Mouse (Mus musculus) induced T-regulatory cell, adult 2 months (primary cell): ENCODE results near the gene Gm11034.

Source experiments
- DNase-seq: peaks from one replicate; pipeline ENCODE4 v3.0.0-alpha.2; 2012; ENCODE audit warnings: low read depth

Gm11034 gene

DNA sequence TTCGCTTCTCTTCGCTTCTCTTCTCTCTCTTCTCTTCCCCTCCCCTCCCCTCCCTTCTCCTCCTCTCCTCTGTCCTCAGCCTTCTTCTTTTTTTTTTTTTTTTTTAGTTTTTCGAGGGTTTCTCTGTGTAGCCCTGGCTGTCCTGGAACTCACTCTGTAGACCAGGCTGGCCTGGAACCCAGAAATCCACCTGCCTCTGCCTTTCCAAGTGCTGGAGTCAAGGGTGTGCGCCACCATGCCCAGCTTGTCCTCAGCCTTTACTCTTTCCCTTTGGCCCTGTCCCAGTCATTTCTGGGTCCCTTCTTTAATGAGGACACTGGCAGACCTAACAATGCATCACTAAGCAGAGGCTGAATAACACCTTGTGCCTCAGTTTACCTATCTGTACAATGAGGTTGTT, at the start of gene Gm11034:
Gene Gm11034 (minus strand): TSS at position 101 of the 400 bp plus-strand sequence.
- DNase-seq, result no peak

GRCm38 (mm10) chr8:72262756-72263155, 49.3 kb upstream of the Gm11034 start:
- no peak for DNase-seq

DNA sequence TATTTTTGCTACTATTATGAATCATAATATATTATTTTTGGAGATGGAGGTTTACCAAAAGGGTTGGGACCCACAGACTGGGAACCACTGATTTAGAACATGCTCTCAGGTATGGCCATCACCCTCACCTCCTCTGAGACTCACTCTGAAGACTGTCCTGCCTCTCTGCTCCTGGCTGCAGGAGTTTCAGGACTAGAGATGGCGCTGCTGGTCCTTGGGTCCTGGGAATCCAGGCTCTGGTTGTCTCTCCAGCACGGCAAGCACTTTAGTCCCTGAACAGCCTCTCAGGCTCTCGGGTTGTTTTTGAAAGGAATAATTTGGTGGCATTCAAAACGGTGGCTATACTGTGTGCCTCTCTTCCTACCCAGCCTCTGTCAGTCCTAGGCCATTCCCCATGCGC, 48.4 kb upstream of the Gm11034 start:
- no peak for DNase-seq

GRCm38 (mm10) chr8:72261431-72261830, 48.0 kb upstream of the Gm11034 start:
- no peak for DNase-seq

DNA sequence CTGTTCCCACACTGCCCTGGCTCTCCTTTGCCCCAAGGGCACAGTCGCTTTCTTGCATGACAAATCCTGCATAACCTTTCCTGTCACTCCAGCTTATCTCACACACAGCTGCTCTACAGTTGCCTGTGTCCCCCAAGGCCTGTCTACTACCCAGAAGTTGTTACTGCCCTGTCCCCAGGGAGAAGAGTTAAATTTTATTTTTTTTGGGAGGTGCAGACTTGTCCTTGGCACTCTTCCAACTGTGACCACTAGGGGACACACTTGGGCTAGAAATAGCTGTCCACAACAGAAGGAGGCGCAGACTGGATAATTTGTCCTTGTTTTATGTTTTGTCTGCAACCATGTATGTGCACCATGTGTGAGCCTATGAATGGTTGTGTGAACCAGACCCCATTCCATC, 47.6 kb upstream of the Gm11034 start:
- DNase-seq, result peak; percentile 92

DNA sequence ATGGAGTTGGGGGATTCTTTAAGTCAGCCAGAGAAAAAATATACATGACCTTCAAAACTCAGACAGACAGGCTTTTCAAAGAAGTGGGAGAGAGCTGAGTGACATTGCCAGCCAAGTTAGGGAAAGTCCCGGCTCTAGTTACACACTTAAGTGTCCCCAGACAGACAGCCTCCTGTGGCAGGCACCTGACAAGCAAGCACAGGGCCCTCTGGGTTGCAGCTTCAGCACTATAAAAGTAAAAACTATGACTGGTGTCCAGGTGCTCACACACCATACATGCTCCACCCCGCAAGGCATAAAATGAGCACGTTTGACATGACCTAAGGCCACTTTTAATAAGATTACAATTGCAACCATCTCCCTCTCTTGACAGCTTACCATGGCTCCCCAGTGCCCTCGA, 47.1 kb upstream of the Gm11034 start:
- DNase-seq, result peak; percentile 75

DNA sequence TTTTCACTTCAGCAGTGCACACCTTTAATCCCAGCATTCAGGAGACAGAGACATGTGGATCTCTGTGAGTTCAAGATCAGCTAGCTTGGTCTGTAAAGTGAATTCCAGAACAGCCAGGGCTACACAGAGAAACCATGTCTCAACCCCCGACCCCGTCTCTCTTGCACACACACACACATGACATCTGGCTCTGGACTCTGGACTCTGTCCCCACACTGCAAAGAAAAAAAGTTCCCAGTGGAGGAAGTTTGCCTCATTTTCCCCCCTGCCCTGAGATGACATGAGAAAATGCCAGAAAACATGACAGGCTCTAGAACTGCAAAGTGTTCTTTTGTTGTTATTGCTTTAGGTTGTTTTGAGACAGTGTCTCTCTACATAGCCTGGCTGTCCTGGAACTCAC, 46.4 kb upstream of the Gm11034 start:
- DNase-seq, result no peak

DNA sequence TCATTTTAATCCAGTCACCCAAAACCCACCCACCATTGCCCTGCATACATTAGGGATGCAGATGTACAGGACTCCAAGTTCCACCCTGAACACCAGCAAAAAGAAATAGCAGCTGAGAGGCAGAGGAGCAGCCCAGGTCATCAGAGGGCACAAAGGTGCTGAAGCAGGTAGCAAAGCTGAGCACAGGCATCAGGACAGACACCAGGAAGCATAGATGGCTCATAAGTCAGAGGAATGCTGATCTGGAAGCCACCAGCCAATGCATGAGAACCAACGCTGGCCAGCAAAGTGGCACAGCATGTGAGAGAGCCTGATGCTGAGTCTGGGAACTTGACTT, 44.4 kb upstream of the Gm11034 start:
- no peak for DNase-seq

DNA sequence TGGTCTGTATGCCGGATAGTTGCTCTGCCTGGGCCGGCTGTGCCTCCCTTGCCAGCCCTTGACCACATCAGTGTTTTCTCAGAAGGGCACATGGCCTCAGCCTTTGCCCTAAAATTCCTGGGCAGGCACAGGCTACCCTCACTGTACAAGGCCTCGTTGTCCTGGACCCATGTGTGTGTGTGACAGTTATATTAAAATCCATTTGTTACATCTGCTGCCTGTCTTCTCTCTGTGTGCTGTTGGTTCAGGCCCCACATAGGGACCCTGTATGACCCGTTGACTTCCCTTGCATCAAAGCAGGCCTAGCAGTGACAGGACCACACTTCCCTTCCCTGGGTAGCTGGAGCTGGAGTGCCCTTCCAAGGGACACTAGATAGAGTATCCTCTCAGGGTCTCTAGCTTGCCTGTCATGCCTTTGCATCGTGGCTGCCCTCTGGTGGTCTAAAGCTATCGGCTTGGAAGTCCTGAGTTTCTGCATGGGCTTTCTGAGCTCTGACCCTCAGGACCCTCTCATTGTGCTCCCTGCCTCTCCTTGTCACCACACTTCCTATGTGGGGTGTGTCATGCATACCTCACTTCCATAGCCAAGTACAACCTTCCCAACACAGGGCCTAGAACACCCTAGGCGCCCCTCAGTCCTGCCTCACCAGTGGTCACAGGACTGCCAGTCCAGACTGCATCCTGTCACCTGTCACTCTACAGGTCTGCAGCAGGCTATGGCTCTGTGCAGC, 43.9 kb upstream of the Gm11034 start:
- peak; percentile 58 for DNase-seq

DNA sequence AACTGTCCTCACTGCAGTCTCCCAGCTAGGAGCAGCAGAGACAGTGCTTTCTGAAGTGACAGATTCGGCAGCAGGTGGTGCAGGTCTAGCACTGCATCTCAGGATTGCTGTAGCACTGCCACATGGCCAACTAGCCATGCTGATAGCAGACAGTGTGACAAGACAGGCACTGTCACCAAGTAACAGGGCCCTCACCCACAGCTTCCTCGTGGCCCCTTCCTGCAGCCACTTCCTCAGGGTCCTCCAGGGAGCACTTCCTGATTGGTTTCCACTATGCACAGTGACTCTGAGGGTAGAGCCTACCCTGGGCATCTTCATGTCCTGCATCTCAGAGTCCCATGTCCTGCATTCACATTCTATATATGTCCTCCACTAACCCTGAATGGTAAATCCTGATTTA, 31.2 kb upstream of the Gm11034 start:
- DNase-seq, result no peak

GRCm38 (mm10) chr8:72242226-72242625, 28.8 kb upstream of the Gm11034 start:
- no peak for DNase-seq

- DNase-seq, result peak; percentile 44
These were observed 27.5 kb upstream of the Gm11034 start for GRCm38 (mm10) chr8:72240951-72241350.

DNA sequence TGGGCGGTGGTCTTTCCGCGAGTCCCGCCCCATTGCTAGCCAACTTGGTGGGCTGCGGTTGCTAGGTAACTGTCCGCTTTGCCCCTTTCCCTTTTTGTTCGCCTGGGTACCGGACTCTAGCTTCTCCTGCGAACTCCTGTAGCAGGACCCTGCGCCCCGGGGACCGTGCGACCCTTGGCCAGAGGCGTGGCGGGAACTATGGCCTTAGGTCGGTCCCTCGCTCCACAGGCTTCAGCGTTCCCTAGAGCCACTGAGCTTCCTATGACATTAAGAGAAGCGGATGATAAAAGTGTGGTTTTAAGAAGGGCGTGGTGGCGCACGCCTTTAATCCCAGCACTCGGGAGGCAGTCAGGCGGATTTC, 26.9 kb upstream of the Gm11034 start:
- no peak for DNase-seq

DNA sequence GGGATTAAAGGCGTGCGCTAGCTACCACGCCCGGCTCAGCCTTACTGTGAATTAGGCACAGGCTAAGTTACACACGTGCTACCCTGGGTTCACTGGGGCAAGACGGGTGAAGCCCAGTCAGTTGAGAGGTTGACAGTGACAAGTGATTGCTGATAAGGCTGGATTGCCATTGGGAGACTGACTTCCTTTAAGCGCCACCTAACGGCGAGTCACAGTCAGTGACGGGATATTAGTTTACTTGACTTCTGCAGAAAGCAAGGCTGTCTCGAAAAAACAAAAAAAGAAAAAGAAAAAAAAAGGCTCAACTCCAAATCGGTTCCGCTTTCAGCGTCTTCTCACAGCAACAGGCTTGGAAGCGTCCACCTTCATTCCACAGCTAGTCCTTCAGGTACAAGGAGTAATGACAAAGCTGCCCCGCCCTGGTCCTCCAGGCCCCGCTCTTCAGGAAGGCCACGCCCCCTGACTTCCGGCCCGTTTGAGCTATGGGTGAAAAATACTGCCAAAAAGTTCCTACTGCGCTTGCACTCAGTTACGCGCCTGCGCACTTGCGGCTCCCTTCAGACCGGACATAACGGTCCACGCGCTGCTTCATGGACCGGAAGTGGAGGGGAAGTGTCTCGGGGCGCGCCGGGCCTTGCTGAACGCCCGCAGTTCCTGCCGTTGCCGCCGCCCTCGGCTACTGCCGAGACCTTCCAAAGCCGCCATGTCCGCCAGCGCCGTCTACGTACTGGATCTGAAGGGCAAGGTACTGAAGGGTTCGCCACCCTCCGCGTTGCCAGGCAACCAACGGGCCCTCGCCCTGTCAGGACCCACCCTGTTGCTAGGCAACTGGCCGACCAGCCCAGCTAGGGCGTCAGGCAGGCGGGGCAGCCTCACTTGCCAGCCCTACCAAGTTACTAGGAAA, 26.3 kb upstream of the Gm11034 start, which contains the start of gene Ap1m1:
Gene Ap1m1 (plus strand): TSS at position 520 of the 904 bp plus-strand sequence.
- peak; percentile 100 for DNase-seq

DNA sequence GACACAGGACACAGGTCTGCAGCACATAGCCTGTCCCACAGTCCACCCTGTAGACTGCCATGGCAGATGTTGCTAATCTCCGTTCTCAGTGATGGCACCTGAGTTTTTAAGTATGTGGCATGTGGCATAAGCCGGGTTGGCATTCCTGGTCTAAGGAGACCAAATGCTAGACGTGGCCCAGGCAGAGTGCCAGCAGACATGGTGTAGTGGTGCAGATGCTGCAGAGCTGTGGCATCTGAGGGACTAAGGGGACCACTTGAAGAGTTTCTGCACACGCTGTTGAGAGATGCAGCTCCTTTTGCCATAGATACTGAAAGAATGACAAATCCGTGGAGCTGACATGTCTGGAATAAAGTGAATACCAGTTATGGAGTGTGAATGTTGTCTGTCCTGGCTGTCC, 9.2 kb upstream of the Gm11034 start:
- DNase-seq, result no peak

DNA sequence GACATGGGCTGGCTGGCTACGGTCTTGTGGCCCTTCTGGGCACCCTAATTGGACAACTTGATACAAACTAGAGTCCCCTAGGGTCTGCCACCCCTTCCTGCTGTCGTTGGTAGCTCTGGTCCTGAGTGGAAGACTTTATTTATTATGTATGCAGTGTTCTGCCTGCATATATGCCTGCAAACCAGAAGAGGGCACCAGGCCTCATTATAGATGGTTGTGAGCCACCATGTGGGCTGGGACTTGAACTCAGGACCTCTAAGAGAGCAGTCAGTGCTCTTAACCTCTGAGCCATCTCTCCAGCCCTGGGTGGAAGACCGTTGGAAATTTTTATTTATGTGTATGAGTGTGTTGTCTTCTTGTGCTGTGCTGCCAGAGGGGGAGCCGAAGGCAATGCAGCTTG, 7.3 kb upstream of the Gm11034 start:
- peak; percentile 54 for DNase-seq

DNA sequence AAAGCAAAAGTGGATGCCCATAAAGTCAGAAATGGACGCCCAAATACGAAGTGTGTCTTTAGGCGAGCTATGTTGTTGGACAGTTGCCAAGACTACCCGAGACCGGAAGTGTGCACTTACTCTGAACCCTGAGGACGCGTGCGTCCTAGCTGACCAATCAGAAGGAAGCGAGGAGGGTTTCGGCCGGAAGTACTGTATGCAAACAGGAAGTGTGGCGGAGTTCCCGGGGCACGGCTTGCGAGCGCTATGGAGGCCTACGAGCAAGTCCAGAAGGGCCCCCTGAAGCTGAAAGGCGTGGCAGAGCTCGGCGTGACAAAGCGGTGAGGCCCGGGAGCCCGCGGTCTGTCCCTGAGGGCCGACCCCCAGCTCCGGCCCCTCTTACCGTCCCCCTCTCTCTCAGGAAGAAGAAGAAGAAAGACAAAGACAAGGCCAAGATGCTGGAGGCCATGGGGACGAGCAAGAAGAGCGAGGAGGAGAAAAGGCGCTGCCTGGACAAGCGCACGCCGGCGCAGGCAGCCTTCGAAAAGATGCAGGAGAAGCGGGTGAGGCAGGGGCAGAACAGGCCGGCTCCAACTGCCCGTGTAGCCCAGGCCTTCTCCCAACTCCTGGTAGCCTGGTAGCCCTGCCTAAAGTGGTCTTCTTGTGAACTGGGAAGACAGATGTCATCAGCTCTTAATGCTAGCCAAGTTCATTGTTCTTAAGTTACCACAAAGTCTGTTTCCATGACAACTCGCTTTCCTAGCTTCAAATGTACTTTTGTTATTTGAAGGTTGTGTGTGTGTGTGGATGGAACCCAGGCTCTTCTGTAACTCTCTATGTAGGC, 6.3 kb upstream of the Gm11034 start, which contains the start of gene Fam32a:
Gene Fam32a (plus strand): TSS at position 190 of the 823 bp plus-strand sequence.
- DNase-seq, result peak; percentile 99

GRCm38 (mm10) chr8:72218781-72219540, 5.5 kb upstream of the Gm11034 start:
- DNase-seq, result peak; percentile 54

GRCm38 (mm10) chr8:72215871-72216270, 2.4 kb upstream of the Gm11034 start:
- DNase-seq, result peak; percentile 73

DNA sequence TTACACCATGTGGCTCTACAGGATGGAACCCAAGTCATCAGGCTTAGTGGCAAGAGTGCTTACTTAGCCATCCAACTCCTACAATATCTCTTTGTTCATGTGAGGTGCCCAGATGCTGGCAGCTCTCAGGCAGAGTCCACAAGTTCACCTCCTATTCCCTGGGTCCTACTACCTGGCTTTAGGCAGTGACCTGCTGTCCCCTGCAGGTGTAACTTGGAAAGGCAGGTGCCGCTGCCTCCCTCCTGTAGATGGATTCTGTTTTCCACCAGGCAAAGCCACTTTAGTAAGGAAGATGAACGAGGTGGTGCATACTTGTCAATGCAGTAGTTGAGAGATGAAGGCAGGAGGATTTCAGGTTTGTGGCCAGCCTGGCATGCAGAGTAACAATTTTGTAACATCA, 1.6 kb upstream of the Gm11034 start:
- DNase-seq, result peak; percentile 68

DNA sequence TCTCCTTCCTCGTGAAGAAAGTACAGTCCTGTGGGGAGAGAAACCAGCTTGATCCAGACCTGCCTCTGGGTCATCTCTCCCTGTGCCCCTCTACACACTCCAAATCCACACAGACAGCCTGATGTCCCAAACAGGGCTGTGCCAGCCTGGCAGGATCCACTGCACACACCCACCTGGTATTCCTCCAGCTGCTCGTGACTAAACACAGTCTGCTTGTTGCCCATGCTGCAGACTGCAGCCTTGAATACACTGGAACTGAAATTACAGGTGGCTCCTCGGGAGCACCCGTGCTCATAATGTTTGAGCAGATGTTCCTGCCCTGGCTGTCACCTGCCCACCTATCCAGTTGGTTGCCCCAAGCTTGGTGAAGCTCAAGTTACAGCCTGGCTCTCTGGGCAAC, 685 bp downstream of the Gm11034 start, which contains the start of gene Cib3:
Gene Cib3 (minus strand): TSS at position 87 of the 400 bp plus-strand sequence.
- DNase-seq, result no peak
